Mouse (Mus musculus) NIH3T3 (cell line): ENCODE data around the gene Endod1.

Experiments
- DNase-seq: peaks from one replicate; pipeline ENCODE4 v3.0.0-alpha.2; 2012; ENCODE audit warnings: low read depth

Gene Endod1

DNA sequence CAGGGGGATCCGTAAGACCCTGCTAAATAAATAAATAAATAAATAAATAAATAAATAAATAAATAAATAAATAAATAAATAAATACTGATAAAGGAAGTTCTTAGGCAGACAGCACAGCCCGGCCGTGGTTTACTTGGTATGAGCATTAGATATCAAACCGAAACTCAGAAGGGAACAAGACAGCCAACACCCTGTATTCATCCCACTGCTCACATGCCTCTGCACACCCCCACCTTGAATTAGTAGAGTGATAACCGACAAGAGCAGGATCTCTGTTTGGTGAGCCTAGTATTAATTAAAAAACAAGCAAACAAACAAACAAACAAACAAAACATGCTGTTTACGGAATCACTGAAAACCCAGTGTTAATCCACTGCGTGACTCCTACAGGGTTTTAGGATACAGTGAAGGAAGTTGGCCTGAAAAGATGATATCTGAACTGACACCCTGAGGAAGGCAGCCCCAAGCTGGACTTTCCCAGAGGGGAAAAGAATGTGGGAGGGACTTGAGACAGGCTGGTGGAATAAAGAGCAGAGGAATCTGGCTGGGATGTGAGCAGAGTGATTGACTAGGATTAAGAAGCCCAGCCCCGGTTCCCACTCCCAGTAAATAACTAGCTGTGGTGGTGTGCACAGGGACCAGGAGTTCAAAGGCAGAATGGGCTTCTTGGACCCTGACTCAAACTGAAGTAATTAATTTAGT lies at the start of gene Endod1:
Gene Endod1 (minus strand): TSS at position 155 of the 703 bp plus-strand sequence.
- DNase-seq: peak; percentile 35

DNA sequence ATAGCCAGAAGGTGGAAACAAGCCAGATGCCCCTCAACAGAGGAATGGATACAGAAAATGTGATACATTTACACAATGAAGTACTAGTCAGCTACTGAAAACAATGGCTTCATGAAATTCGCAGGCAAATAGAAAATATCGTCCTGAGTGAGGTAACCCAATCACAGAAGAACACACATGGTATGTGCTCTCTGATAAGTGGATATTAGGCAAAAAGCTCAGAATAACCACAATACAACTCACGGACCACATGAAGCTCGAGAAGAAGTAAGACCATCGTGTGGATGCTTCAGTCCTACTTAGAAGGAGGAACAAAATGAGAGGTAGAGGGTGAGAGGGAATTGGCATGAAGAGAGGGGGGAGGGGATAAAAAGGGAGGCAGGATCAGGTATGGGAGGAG lies 27.8 kb upstream of the Endod1 start:
- no peak for DNase-seq

DNA sequence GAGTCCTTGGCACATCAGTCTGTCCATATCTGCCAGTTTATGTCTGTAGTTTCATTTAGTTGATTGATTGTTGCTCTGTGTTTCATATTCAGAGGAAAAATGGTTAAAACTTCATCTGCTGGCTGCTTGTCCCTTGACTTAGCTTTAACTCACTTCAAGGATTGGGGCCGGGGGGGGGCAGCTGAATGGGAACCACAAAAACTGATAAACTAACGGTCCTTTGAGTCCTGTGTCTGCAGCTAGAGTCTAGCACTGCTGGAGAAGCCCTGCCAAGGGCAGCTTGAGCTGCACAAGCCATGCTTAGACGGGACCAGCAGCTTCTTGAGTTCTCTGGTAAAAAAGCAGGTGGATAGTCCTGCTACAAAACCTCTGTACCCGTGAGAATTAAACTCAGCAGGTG lies 26.7 kb upstream of the Endod1 start:
- DNase-seq: no peak

DNA sequence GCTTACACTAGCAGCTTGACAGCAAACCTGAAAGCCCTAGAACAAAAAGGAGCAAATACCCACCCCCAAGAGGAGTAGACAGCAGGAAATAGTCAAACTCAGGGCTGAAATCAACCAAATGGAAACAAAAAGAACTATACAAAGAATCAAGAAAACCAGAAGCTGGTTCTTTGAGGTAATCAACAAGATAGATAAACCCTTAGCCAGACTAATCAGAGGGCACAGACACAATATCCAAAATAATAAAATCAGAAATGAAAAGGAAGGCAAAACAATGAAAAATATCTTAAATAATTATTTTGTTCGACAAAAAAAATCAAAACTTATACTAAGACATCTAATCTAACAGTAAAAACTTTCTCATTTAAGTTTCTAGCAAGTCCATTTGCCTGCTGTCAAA lies 24.7 kb upstream of the Endod1 start:
- no peak for DNase-seq

DNA sequence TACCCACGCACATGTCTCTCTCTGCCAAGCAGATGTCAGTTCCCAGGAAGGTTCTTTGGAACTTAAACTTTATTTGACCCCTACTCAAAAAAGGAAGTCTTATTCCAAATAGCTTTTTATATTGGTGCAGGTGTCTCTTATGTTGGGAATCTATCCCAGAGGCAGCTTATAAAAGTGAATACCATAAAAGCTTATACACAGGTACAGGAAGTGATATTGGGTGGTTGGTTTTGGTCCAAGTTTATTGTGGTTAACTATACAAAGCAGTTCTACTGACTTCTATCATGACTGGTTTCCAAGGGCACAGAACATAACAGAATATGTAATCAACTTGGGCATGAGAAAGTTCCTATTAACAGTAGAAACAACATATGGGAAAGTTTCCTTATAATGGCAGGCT lies 20.8 kb upstream of the Endod1 start:
- DNase-seq: no peak

DNA sequence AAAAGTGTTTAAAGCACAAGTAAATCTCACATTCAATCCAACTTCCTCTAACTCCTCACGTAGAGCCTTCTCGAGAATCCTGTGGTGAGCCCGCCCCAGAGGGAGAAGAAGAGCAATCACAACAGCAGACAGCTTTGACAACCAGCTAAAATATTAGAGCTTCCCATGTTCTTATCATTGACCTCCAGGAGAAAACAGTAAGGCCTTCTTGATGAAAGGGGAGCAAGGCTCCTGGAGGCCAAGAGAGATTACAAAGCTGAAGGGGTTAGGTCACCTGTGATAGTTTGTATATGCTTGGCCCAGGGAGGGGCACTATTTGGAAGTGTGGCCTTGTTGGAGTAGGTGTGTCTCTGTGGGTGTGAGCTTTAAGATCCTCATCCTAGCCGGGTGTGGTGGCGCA lies 19.1 kb upstream of the Endod1 start:
- DNase-seq: no peak

DNA sequence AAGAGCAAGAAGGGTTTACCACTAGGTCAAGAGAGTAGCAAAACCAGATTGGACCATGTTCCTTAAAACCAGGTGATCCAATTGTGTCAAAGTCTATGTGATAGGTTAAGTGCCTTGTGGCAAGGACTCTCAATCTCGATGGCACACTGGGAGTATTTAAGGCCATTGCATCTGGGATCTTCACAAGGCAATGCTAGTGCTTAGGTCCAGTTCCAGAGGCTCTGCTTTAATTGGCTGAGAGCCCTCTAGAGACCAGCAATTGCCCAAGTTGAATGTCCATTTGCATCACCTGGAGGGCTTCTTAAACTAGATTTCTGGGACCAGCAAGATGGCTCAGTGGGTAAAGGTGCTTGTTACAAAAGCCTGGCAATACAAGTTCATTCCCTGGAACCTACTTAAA lies 17.6 kb upstream of the Endod1 start:
- no peak for DNase-seq

DNA sequence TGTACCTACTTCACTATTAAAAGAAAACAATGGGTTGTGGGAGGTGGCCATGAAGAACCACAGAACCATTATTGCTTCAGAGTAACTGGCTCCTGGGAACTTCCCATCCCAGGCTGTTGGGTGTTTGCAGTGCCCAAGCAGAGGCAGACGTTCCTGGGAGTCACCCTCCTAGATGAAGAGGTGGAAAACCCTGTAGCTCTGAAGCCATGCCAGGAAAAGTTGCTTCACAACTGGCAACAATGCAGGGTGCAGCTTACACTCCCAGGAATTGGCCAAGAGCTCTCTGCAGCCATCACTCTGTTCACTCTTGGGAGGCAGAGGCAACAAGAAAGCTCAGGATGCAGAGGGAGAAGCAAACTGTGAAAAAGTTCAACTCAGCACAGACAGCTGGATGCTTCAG lies 16.8 kb upstream of the Endod1 start:
- peak; percentile 34 for DNase-seq

DNA sequence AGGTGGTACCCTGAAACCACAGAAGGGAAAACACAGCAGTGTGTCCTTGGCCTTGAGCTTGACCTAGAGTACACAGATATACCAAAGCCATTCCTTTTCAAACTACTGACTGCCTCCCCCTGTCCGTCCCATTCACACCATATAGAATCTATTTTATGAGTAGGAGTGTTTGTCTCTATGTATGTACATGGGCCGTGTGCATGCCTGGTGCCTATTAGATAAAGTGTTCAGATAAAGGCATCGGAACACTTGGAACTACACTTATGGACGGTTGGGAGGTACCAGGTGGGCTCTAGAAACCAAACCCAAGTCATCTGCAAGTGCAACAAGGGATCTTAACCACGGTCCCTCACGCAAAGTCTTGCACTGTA lies 16.1 kb upstream of the Endod1 start:
- DNase-seq: no peak

DNA sequence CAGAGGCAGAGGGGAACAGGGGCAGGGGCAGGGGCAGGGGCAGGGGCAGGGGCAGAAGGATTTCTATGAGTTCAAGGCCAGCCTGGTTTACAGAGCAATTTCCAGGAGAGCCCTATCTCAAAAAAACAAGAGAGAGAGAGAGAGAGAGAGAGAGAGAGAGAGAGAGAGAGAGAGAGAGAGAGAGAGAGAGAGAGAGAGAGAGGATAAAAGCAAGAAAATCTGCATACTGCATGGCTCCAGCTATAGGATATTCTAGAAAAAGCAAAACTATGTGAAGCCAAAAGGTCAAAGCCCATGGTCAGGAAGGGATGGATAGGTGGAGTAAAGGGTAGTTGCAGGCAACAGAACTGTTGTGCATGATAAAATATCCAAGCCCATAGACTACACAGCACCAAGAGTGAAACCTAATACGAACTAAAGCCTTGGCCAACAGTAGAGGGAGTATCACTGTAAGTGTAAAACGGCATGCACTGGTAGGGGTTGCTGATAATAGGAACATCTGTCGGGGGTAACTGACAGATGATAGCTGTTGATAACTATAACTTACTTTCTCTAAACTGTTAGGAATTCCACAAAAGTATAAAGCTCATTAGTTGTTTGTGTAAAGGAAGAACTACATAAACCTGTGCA lies 15.6 kb upstream of the Endod1 start:
- no peak for DNase-seq

DNA sequence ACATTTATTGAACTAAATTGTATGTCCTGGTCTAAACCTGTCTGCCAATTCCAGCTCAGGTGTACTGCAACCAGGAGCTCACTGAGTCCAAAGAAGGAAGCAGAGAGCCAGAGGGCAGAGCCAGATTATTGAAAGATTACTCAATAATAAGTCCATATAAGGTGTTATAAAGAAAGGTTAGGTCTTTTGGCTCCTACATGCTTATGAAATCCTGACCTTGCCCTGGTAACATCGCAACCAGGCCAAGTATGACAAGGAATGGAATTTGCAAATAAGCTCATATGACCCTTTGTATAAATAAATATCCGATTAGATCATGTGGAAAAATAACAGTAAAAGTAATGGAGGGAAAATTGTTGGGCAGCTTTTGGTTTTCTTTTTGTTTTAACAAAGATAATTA lies 14.8 kb upstream of the Endod1 start:
- peak; percentile 44 for DNase-seq

DNA sequence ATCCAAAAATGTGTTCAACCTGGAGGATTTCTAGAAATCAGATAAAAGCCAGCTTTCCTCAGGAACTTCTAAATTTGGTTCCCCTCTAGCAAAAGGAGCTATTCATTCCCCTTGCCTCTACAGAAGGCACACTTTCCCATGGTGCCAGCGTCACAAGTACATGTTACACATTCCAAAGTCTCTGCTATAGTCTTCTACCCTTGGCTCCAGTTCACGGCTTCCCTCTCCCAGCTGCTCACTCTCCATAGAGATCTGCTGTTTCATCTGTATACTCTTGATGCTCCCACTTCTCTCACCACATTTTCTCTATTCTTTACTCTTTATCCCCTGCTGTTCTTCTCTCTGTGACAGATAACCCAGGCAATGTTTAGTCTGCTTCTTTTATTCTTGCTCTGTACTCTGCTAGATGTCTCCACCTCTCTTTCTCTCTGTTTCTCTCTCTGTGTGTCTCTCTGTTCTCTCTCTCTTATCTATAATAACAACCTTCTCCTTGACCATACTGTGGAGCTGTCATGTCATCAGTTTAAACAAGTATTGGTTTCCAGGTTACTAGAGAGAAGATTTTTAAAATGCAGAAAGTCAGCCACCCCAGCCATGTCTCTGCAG lies 13.8 kb upstream of the Endod1 start:
- no peak for DNase-seq

DNA sequence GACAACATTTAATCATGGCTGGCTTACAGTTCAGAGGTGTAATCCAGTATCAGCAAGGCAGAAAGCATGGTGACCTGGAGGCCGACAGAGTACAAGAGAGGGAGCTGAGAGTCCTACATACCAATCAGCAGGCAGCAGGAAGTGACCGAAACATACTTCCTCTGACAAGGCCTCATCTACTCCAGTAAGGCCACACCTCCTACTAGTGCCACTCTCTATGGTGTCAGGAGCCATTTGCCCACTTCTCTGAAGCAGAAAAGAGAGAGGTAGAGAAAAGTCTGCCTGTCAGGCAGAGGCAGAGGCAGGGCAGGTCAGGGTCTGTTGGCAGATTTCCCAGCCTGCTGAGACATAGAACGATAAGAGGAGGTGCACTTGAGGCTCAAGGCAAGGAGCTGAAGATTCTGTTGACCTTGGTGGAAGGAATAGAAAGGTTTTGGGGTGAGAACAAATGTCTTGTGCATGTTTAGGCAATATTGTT lies 10.6 kb upstream of the Endod1 start:
- DNase-seq: no peak

DNA sequence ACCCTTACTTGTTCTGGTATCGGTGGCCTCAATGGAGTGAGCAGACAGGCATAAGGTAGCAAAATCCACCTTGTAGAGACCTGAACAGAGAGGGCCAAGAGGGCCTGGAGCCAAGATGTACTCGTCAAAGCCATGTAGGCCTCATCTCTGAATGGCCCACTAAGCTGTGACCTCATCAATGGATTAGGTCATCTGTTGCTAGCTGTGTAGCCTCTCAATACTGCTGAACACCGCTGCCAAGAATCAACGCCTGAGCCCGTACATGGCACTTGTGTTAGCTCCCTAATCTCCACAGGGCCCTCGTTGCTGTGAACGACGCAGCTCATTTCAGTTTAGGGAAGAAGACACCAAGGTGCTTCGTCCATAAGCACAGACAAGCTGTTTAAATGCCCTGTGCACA lies 10.0 kb upstream of the Endod1 start:
- DNase-seq: no peak

DNA sequence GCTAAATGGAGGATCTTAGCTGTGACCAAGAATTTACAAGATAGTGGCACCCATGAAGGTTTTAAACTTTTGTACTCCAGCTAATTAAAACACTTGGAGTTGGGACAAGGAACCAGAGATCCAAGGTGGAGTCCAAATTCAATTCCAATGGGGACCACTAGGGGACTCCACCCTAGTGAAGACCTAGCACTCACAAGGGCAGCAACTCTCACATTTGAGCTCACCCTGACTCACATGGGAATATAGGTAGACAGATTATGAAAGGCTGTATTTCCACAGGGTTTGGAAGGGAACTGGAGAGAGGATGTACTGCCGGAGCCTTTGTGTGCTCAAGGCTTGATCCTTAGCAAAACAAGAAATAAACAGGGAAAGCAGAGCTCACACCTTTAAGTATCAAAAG lies 9.0 kb upstream of the Endod1 start:
- peak; percentile 30 for DNase-seq

DNA sequence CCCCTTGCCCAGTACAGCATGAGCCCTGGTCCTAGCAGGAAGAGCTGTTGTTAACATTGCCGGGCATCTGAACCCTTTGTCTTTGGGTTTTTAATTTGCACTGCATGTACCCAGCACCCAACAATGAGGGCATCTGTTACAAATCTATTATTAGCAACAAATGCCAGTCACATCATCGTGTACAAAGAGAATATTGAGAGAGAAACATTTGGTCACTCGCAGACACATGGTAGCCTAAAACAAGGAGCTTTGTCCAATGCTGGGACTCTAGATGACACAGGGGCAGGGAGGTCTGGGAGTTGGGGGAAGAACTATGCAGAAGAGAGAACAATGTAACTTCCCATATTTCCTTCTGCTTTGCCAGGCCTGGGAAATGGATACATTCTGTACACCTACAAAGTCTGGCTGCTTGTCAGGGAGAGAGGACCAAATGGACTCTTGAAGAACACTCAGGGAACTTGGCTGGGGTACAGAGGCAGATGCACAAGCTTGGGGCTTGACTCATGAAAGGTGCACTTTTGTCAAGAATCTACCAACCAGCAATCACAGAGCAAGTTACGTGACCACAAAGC lies 7.8 kb upstream of the Endod1 start:
- no peak for DNase-seq

DNA sequence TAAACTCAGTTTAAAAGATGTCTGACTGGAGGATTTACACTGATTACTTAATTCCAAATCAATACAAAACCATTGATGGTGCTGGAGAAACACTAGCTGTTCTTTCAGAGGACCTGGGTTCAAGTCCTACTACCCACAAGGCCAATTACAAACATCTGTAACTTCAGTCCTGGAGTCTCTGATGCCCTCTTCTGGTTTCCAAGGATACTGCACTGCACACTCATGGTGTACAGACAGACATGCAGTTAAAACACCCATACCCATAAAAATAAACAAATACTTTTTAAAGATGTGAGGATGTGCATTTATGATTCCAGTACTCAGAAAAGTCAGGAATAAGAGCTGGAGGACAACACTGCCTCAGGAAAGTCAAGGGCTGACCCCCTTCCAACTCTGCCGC lies 6.7 kb upstream of the Endod1 start:
- DNase-seq: peak; percentile 8

DNA sequence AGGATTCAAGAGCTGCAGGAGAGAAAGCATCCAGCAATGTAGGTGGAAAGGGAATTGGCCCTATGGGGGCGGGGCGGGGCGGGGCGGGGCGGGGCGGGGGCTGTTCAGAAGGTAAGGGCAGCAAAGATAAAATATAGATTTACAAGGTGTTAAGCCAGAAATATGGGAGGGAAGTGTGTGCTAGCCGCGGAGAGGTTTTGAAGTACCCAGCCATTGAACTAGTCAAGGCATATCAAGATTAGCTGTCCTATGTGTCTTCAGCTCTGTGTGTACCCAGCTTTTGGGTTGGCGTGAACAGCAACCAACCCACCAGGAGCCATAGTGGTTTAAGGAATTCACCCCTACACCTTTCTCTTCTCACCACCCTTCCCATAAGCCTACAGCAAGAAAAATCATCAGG lies 5.5 kb upstream of the Endod1 start:
- no peak for DNase-seq

DNA sequence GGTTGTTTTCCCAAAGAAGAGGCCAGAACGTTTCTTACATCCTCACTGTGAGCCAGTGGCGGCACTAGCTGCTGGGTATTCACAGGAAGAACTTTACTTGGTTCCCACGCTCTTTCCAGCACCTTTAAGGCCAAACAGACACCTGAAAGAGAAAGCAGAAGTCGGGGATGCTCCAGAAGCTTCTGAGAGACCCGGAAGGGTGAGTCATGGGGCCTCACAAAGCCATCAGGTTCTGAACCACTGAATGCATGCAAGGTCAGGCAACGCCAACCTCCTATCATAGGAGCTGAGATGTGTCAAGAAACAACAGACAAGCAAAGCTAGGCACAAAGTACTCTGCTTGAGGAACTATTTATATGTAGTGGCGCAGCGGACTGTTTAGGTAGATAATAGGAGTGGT lies 4.4 kb upstream of the Endod1 start:
- DNase-seq: no peak

DNA sequence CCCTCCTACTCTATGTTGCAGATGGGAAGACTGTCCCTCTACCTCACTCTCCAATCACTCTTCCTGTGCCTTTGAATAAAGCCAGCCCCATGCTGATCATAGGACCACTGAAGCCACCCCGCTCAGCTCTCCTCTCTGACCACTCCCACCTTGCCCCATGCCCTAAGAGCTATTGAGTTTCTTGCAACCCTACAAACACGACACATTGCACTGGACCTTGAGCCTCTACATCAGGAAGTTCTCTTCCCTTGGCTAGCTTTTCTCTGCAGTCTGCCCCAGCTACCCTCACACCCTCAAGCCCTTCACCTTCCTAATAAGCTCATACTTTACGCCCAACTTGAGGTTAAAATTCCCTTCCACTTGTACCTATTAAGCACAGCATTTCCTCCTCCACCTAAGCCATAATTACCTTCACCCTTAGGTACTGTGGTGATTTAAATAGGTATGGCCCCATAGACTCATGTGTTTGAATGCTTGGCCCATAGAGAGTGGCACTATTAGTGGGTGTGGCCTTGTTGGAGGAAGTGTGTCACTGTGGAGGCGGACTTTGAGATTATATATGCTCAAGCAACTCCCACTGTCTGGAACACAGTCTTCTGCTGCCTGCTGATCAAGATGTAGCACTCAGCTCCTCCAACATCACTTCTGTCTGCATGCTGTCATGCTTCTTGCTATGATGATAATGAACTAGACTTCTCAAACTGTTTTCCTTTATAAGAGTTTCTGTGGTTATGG lies 2.0 kb upstream of the Endod1 start:
- no peak for DNase-seq

DNA sequence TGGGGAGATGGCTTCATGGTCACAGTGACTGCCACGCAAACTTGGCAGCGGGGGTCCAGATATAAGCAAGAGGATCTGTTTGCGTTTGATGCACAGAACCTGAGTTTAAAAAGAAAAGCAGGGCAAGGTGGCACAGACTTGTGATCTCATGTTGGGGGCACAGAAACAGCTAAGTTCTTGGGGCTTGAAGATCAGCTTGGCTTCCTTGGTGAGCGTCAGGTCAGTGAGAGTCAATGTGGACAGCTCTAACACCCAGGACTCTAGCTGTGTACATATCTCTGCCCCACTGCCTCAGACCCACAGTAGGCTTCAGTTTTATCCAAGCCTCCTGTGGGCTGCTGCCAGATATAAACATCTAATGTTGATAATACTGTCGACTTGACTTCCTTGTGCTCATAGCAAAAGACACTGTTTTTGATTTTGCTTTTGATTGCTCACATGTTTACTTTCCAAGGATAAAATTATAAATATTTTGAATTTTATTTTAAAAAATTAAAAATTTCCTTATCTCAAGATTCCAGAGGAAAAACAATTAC lies 1.0 kb upstream of the Endod1 start:
- DNase-seq: no peak
